Mouse (Mus musculus): ENCODE measurements around the gene Nfe2l3.

Nfe2l3 gene

DNA sequence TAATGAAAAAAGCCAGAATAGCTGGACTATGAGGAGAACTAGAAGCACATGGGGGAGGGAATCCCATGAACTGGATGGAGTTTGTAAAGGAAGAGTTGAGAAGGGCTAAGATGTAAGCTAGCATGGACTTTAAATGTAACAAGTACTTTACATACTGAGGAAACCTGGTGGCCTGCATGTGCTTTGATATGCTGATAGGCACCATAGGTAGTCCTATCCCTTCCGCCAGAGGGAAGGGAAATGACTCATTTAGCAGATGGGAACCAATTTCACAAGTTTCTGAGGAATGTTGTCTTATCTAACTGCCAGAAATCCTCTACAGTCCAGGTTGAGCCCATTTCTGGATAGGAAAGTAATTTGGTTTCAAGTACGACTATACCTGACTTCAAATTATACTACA, 53.2 kb downstream of the Nfe2l3 start:
- Histone ChIP-seq H3K27me3 (ENCODE audit: insufficient read depth, low read length) (no peaks in the 10 kb centered on the region), H3K4me3 (replicated peaks; ENCODE audit: low read length) (no peak overlapping the region), H3K4me1 (replicated peaks; ENCODE audit: low read depth, low read length) (peaks cover 20% of the 10 kb centered on the region), H3K36me3 (ENCODE audit: insufficient read depth, low read length) (peaks cover 32% of the 10 kb centered on the region), H3K9me3 (ENCODE audit: low read length) (peaks cover 30% of the 10 kb centered on the region)
- no peak; the same call in 1 of the 2 replicates for TF ChIP-seq POU5F1 (IDR thresholded peaks at IDR 0.05; ENCODE audit: borderline replicate concordance, low read length)
- no peak for TF ChIP-seq CTCF (conservative IDR thresholded peaks at IDR 0.05; ENCODE audit: low read length)
- no peak; the same call in 1 of the 2 replicates for TF ChIP-seq NANOG (IDR thresholded peaks at IDR 0.05; ENCODE audit: borderline replicate concordance, low read length)

DNA sequence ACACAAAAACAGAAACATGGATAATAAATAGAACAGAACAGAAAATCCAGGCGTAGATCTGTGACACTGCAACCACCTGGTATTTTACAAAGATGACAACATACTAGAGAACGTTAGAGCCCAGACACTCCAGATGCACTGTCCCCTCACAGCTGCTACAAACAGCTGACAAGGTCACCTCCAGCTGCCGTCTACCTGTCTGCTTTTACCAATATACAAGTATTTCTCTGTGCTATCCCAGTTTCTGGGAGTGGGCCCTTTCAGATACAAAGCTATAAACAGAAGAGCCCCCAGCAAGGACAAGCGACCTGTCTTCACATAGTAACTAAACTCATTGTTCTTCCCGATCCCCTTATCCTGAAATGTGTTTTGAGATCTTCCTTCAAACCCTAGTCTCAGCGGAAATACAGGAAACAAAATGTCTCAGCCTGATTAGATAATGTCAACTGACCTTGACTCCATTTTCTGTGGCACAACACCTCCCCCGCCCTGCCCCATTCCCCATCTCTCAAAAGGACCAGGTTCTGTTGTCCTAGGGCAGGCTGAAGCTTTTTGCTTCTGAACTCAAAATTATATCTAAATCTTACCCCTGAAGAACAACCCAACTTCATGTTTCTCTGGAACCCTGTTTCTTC, 53.7 kb downstream of the Nfe2l3 start:
- Histone ChIP-seq H3K36me3 (ENCODE audit: insufficient read depth, low read length) (peaks cover 26% of the 10 kb centered on the region), H3K9me3 (ENCODE audit: low read length) (peaks cover 30% of the 10 kb centered on the region), H3K4me3 (replicated peaks; ENCODE audit: low read length) (no peak overlapping the region), H3K27me3 (ENCODE audit: insufficient read depth, low read length) (no peaks in the 10 kb centered on the region), H3K4me1 (replicated peaks; ENCODE audit: low read depth, low read length) (peaks cover 21% of the 10 kb centered on the region)
- TF ChIP-seq POU5F1 (IDR thresholded peaks at IDR 0.05; ENCODE audit: borderline replicate concordance, low read length) = no peak
- no peak for TF ChIP-seq NANOG (IDR thresholded peaks at IDR 0.05; ENCODE audit: borderline replicate concordance, low read length)
- no peak for TF ChIP-seq CTCF (conservative IDR thresholded peaks at IDR 0.05; ENCODE audit: low read length)

DNA sequence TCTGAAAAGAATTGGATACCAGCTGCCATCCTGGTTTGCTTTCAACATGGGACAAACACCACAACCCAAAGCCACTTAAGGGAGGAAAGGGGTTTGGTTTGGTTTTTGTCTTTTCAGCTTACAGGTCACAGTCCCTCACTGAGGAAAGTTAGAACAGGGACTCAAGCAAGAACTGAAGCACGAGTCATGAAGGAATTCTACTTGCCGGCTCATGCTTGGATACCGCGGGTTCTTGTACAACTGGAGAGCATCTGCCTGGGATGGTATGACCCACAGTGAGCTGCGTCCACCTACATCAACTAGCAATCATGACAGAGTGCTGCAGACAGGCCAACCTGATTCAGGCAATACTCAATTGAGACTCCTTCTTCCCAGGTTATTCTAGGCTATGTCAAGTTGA, 54.3 kb downstream of the Nfe2l3 start:
- no peaks in the 10 kb centered on the region for H3K27me3 ChIP-seq (ENCODE audit: insufficient read depth, low read length)
- H3K9me3 ChIP-seq (ENCODE audit: low read length) = peaks cover 30% of the 10 kb centered on the region
- TF ChIP-seq NANOG (IDR thresholded peaks at IDR 0.05; ENCODE audit: borderline replicate concordance, low read length) = no peak
- no peak for TF ChIP-seq POU5F1 (IDR thresholded peaks at IDR 0.05; ENCODE audit: borderline replicate concordance, low read length)
- no peak for TF ChIP-seq CTCF (conservative IDR thresholded peaks at IDR 0.05; ENCODE audit: low read length)
- no peak overlapping the region for H3K4me3 ChIP-seq (replicated peaks; ENCODE audit: low read length)
- H3K4me1 ChIP-seq (replicated peaks; ENCODE audit: low read depth, low read length) = peaks cover 21% of the 10 kb centered on the region
- H3K36me3 ChIP-seq (ENCODE audit: insufficient read depth, low read length) = peaks cover 21% of the 10 kb centered on the region

DNA sequence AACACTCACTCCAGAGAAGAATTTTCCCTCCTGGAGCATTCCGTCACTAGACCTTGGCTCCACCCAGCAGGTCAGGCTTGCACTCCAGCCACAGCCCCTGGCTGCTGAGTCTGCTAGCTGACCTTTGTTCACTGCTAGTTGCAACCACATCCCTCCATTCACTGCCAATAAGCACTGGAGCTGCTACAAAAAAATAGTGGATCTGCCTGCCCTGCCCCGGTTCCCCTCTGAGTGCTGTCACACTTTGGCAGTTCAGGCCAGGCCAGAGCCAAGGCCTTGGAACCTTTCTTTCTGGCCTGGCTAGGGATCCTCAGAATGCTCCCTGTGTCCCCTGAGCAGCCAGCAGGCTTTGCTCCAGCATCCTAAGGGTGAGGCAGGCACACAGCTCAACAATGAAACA, 57.3 kb downstream of the Nfe2l3 start:
- H3K36me3 ChIP-seq (ENCODE audit: insufficient read depth, low read length) = 0 out of 2 replicates have a peak, but pooled peaks cover 5% of the 10 kb centered on the region
- TF ChIP-seq POU5F1 (IDR thresholded peaks at IDR 0.05; ENCODE audit: borderline replicate concordance, low read length) (no peak), NANOG (IDR thresholded peaks at IDR 0.05; ENCODE audit: borderline replicate concordance, low read length) (no peak), CTCF (conservative IDR thresholded peaks at IDR 0.05; ENCODE audit: low read length) (no peak)
- H3K4me3 ChIP-seq (replicated peaks; ENCODE audit: low read length) = no peak overlapping the region
- H3K27me3 ChIP-seq (ENCODE audit: insufficient read depth, low read length) = no peaks in the 10 kb centered on the region
- H3K4me1 ChIP-seq (replicated peaks; ENCODE audit: low read depth, low read length) = peaks cover 20% of the 10 kb centered on the region
- peaks cover 30% of the 10 kb centered on the region for H3K9me3 ChIP-seq (ENCODE audit: low read length)

DNA sequence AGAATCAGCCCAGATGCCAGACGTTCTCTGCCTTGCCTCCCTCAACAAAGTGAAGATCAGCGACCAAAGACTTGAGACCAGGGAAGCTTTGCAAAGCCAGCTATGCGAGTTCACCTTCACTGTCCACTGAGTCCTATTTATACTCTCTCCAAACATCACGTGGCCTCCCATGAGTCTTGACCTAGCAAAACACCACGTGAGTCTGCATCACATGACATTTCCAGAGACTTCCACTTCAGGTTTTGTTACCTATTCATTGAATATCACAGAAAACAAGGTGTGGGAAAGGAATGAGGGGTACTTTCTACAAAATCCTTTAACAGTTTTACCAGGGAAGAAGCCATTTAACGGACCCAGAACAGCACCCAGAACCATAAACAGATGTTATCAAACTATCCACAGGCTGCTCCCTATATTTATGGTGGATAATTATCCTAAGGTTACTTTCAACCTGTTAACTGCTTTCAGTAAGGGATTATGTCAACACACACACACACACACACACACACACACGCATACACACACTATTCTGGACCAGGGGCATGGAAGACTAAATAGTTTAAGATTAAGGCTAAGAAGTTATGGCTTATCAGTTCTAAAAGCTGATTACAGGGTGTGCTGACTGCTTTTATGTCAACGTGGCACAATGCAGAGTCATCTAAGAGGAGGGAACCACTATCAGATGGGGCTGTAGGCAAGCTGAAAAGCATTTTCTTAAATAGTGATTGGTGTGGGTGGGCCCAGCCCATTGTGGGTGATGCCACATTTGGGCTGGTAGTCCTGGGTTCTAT, 65.0 kb downstream of the Nfe2l3 start:
- Histone ChIP-seq H3K9me3 (ENCODE audit: low read length) (peaks cover 3% of the 10 kb centered on the region; the same call in 1 of the 2 replicates), H3K27me3 (ENCODE audit: insufficient read depth, low read length) (no peaks in the 10 kb centered on the region), H3K4me1 (replicated peaks; ENCODE audit: low read depth, low read length) (peaks cover 5% of the 10 kb centered on the region; the same call in 1 of the 2 replicates), H3K36me3 (ENCODE audit: insufficient read depth, low read length) (no peaks in the 10 kb centered on the region), H3K4me3 (replicated peaks; ENCODE audit: low read length) (no peak overlapping the region)
- TF ChIP-seq POU5F1 (IDR thresholded peaks at IDR 0.05; ENCODE audit: borderline replicate concordance, low read length) = no peak

DNA sequence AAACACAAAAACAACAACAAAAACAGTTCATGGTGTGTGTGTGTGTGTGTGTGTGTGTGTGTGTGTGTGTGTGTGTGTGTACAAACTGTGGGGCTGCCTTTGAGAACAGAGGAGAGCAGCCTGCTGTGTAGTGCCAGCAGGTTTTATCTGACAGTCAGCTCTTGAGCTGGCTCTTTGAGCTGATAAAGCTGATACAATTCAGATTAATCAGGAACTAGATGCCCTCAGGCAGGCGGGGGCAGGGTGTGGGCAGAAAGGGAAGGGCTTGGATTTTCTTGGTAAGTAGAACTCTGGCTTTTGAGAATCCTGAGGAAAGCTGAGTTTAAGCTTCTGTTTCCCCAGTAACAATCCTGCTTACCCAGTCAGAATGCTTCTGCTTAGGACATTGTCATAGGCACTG, 73.2 kb downstream of the Nfe2l3 start:
- Histone ChIP-seq H3K27me3 (ENCODE audit: insufficient read depth, low read length) (no peaks in the 10 kb centered on the region), H3K9me3 (ENCODE audit: low read length) (peaks cover 3% of the 10 kb centered on the region; the same call in 1 of the 2 replicates), H3K4me1 (replicated peaks; ENCODE audit: low read depth, low read length) (peaks cover 53% of the 10 kb centered on the region), H3K4me3 (replicated peaks; ENCODE audit: low read length) (no peak overlapping the region), H3K36me3 (ENCODE audit: insufficient read depth, low read length) (no peaks in the 10 kb centered on the region)
- TF ChIP-seq POU5F1 (IDR thresholded peaks at IDR 0.05; ENCODE audit: borderline replicate concordance, low read length) = no peak
- TF ChIP-seq CTCF (conservative IDR thresholded peaks at IDR 0.05; ENCODE audit: low read length) = no peak
- no peak for TF ChIP-seq NANOG (IDR thresholded peaks at IDR 0.05; ENCODE audit: borderline replicate concordance, low read length)

DNA sequence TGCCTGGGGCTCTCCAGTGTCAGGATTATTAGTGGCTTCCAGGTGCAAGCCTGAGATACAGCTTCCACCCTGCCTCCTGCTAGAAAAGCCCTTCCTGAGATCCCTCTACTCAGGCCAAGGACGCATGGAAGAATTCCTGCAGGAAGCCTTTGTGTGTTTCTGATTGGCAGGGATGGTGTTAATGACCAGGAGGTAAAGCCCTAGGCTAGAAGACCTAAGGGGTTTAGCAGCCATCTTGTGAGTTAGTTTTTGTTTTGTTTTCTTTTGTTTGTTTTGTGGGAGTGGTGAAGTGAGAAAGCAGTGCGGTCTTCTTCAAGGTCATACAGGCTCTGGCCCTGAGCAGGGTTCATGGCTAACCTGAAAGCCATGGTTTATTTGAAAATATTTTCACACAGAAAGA, 75.1 kb downstream of the Nfe2l3 start:
- Histone ChIP-seq H3K9me3 (ENCODE audit: low read length) (no peaks in the 10 kb centered on the region), H3K4me1 (replicated peaks; ENCODE audit: low read depth, low read length) (peaks cover 69% of the 10 kb centered on the region), H3K27me3 (ENCODE audit: insufficient read depth, low read length) (no peaks in the 10 kb centered on the region), H3K4me3 (replicated peaks; ENCODE audit: low read length) (no peak overlapping the region), H3K36me3 (ENCODE audit: insufficient read depth, low read length) (no peaks in the 10 kb centered on the region)
- no peak for TF ChIP-seq POU5F1 (IDR thresholded peaks at IDR 0.05; ENCODE audit: borderline replicate concordance, low read length)
- no peak for TF ChIP-seq CTCF (conservative IDR thresholded peaks at IDR 0.05; ENCODE audit: low read length)
- TF ChIP-seq NANOG (IDR thresholded peaks at IDR 0.05; ENCODE audit: borderline replicate concordance, low read length) = peak; percentile 44; the same call in 1 of the 2 replicates

Measured in E14TG2a.4 (cell line).